Comparison of ENCODE assay signal across 13 mouse cellular contexts in genomic region chr2:16365830-16366401, GRCm38 (mm10). TPM values are rescaled to one million over a fixed set of nuclear protein-coding genes. Genes with fewer than 3 reads are reported as not detected.
DNase-seq lines count a peak whose midpoint lies in the region; ATAC-seq and TF ChIP-seq lines count a peak whose summit lies in the region.
"Had no signal": no experiment of that assay in that cellular context is flagged by ENCODE, and none has a peak within 500 bp of the region (broad histone marks: within the 10 kb centered on the region; RNA-seq: fewer than 3 reads in every experiment).

No protein-coding gene starts in this region.

- no peak for TF ChIP-seq CTCF in cortical plate, adult 2 months (IDR thresholded peaks at IDR 0.05; ENCODE audit: extremely low read depth, insufficient read depth, low read length)

- H3K4me2 ChIP-seq in midbrain, embryonic 11.5 days, result no peak overlapping the region
- H3K4me2 ChIP-seq: forebrain, embryonic 13.5 days; heart, embryonic 13.5 days had no signal

- no peak overlapping the region for H3K9ac ChIP-seq in midbrain, embryonic 11.5 days (ENCODE audit: low read length)
- H3K9ac ChIP-seq: forebrain, embryonic 13.5 days; heart, embryonic 13.5 days; liver, postnatal 0 days had no signal

- ATAC-seq in midbrain, embryonic 11.5 days (ENCODE audit: low FRiP score), result no peak
- ATAC-seq: forebrain, embryonic 13.5 days; hindbrain, postnatal 0 days; liver, postnatal 0 days had no signal

- no peaks in the 10 kb centered on the region for H3K9me3 ChIP-seq in midbrain, embryonic 11.5 days (ENCODE audit: control insufficient read depth, low read length)
- no peaks in the 10 kb centered on the region for H3K9me3 ChIP-seq in midbrain, embryonic 10.5 days (replicated peaks)
- H3K9me3 ChIP-seq: forebrain, embryonic 13.5 days; heart, embryonic 13.5 days had no signal

- intact Hi-C loops in heart, postnatal 14 days (cut with DNase I), result no loop called here

- TF ChIP-seq POLR2A in cortical plate, adult 2 months (IDR thresholded peaks at IDR 0.05; ENCODE audit: extremely low read depth, insufficient read depth, low read length), result no peak

- no peaks in the 10 kb centered on the region for H3K27me3 ChIP-seq in midbrain, embryonic 11.5 days (ENCODE audit: control insufficient read depth, insufficient read depth, low read length)
- no peaks in the 10 kb centered on the region for H3K27me3 ChIP-seq in midbrain, embryonic 10.5 days (ENCODE audit: low read depth, poor library complexity, severe bottlenecking)
- H3K27me3 ChIP-seq: forebrain, embryonic 13.5 days; heart, embryonic 13.5 days had no signal

- H3K36me3 ChIP-seq in midbrain, embryonic 11.5 days (ENCODE audit: control insufficient read depth, insufficient read depth, low read length), result no peaks in the 10 kb centered on the region
- no peaks in the 10 kb centered on the region for H3K36me3 ChIP-seq in midbrain, embryonic 10.5 days
- H3K36me3 ChIP-seq: heart, embryonic 13.5 days had no signal

- DNase-seq in kidney, postnatal 36 days, result peak; percentile 14 to 25
- no peak for DNase-seq in kidney, adult 18-20 months
- peak; percentile 25 to 32 for DNase-seq in heart, postnatal 14 days
- peak; percentile 35 for DNase-seq in lung, postnatal 25 days (ENCODE audit: low spot score)
- DNase-seq in midbrain, embryonic 11.5 days (ENCODE audit: low spot score, missing footprints), result no peak
- no peak for DNase-seq in midbrain, embryonic 10.5 days (ENCODE audit: low spot score)
- DNase-seq: cerebellum, adult 2 months; left cerebral cortex, postnatal 4 days; liver, postnatal 0 days had no signal

- WGBS in midbrain, embryonic 11.5 days, result 66% methylated on average over 4 of the region's 4 CpGs
- whole genome bisulfite sequencing in midbrain, embryonic 10.5 days, result 53% methylated on average over 4 of the region's 4 CpGs

- H3K27ac ChIP-seq in cortical plate, adult 2 months (ENCODE audit: insufficient read depth, low read length), result 0 out of 2 replicates have a peak overlapping the region, but pooled peaks have one; percentile 19
- H3K27ac ChIP-seq in midbrain, embryonic 11.5 days (ENCODE audit: low read depth, low read length), result no peak overlapping the region
- H3K27ac ChIP-seq in midbrain, embryonic 10.5 days (replicated peaks), result no peak overlapping the region
- H3K27ac ChIP-seq: forebrain, embryonic 13.5 days; heart, embryonic 13.5 days; hindbrain, postnatal 0 days had no signal

- peaks cover 5% of the 10 kb centered on the region; the same call in 1 of the 2 replicates for H3K4me1 ChIP-seq in cortical plate, adult 2 months (ENCODE audit: control insufficient read depth, insufficient read depth, low read length)
- no peaks in the 10 kb centered on the region for H3K4me1 ChIP-seq in midbrain, embryonic 11.5 days (ENCODE audit: control insufficient read depth, insufficient read depth, low read length)
- H3K4me1 ChIP-seq in midbrain, embryonic 10.5 days, result peaks cover 7% of the 10 kb centered on the region
- H3K4me1 ChIP-seq: forebrain, embryonic 13.5 days had no signal

- H3K4me3 ChIP-seq in cortical plate, adult 2 months (ENCODE audit: insufficient read depth, low read length), result no peak overlapping the region
- no peak overlapping the region for H3K4me3 ChIP-seq in midbrain, embryonic 11.5 days (ENCODE audit: low read depth, low read length)
- H3K4me3 ChIP-seq in midbrain, embryonic 10.5 days, result no peak overlapping the region
- H3K4me3 ChIP-seq: forebrain, embryonic 13.5 days; heart, embryonic 13.5 days had no signal

RNA-seq across cellular contexts. Expression of gene Plxdc2, which starts 9.8 kb away (rescaled TPM):
- 18.3 and 19.1 TPM in 2 replicates for polyA plus RNA-seq in cortical plate, adult 2 months (2012; rRNA removed)
- 10 to 100 TPM; 24.3 to 26.4 TPM for total RNA-seq in heart, postnatal 14 days (2021)
- 16.0 and 16.1 TPM in 2 replicates for polyA plus RNA-seq in midbrain, embryonic 11.5 days (2014; fragmentation: Nextera tagmentation; extraction: Ambion mirVana)
- 16.9 and 18.9 TPM in 2 replicates for polyA plus RNA-seq in midbrain, embryonic 10.5 days (2016; fragmentation: Nextera tagmentation; extraction: Ambion mirVana)

Comparison
In these comparisons a context has a peak if more than half of its experiments do, and no peak if none do; other contexts are left out.
1. DNase-seq: peak in kidney, postnatal 36 days (2 of 2), heart, postnatal 14 days (2 of 2) and lung, postnatal 25 days (single experiment); none in kidney, adult 18-20 months (single experiment), midbrain, embryonic 11.5 days (single experiment) and midbrain, embryonic 10.5 days (single experiment).